Mouse (Mus musculus): ENCODE data around the gene Isg20l2.

- TF ChIP-seq POLR2A (IDR thresholded peaks at IDR 0.05; ENCODE audit: insufficient read length, low read depth) (no peak), CEBPB (IDR thresholded peaks at IDR 0.05; ENCODE audit: insufficient read depth, poor library complexity, severe bottlenecking) (no peak)
These were observed 55.6 kb downstream of the Isg20l2 start for GRCm38 (mm10) chr3:87985505-87986320.
